In the genomic region with DNA sequence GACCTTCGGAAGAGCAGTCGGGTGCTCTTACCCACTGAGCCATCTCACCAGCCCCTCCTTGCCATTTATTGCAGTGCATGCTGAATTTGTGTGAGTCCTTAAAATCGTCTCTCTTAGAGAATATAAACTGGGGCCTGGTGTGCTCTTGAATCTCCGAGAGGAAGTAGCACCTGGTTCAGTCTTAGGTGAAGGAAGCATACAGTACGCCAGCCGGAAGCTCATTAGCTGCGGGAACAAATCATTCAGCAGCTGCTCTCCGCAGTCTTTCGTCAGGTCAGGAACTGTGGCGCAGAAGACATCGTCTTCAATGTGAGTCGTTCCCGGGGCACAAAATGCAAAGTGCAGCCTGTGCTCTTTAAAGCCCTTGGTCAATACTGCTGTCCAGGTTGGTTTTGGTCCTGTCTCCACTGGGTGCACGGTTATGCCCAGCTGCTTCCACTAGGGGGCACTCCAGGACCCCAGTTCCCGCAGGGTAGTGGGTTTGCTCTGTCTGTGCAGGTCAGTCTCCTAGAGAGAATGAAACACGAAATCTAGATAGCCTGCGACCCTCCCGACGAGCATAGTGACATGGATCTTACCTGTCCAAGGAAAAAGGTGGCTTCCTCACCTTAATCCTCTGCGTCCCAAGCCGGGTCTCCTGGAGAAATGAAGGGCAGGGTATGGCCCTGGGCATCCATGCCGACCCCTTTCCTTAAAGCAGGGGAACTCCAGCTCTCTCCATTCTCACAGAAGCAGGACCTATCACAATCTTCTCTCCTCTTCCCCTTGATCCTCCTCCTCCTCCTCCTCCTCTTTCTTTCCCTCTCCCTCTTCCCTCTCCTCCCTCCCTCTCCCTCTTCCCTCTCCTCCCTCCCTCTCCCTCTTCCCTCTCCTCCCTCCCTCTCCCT, we compare ENCODE assay signal across 1 mouse cellular context.
TF ChIP-seq lines count a peak whose summit lies in the region.

No protein-coding gene starts in this region.

TF ChIP-seq in C2C12, 6 proteins besides CTCF, POLR2A, EP300 and RAD21:
- no peak for TF ChIP-seq USF1 (IDR thresholded peaks at IDR 0.05; ENCODE audit: low read depth)
- TF ChIP-seq FOSL1 (IDR thresholded peaks at IDR 0.05; ENCODE audit: insufficient read depth, low read length, poor library complexity, severe bottlenecking) = no peak
- no peak for TF ChIP-seq MAX (IDR thresholded peaks at IDR 0.05)
- TF ChIP-seq MYOD1 (IDR thresholded peaks at IDR 0.05; ENCODE audit: control insufficient read depth, insufficient read length, low read depth) = no peak
- TF ChIP-seq CEBPB (IDR thresholded peaks at IDR 0.05; ENCODE audit: low read depth) = no peak
- TF ChIP-seq MYOG (IDR thresholded peaks at IDR 0.05; ENCODE audit: control insufficient read depth, extremely low read depth, insufficient read length) = no peak
